Mouse (Mus musculus) cortical plate, adult 2 months (tissue): ENCODE measurements around the gene B4gat1. TPM values are rescaled to one million over a fixed set of nuclear protein-coding genes. Genes with fewer than 3 reads are reported as not detected.

Source experiments
- H3K27ac ChIP-seq: fragments of 200-500 bp; 2 replicates; pipeline ENCODE4 v1.5.1; 2012; ENCODE audit warnings: low read length, control low read depth, inconsistent platforms; ENCODE audit not compliant: insufficient read depth
- H3K4me1 ChIP-seq: fragments of 200-500 bp; 2 replicates; pipeline ENCODE4 v1.6.1; 2011; ENCODE audit warnings: low read length; ENCODE audit not compliant: control insufficient read depth, insufficient read depth
- H3K4me3 ChIP-seq: fragments of 200-500 bp; 2 replicates; pipeline ENCODE4 v1.5.1; 2011; ENCODE audit warnings: mild to moderate bottlenecking, low read length, control low read depth; ENCODE audit not compliant: insufficient read depth
- CTCF ChIP-seq: fragments of 200-500 bp; IDR thresholded peaks from 2 replicates; pipeline ENCODE4 v1.5.1; 2011; ENCODE audit warnings: mild to moderate bottlenecking, control low read depth, low read length; ENCODE audit not compliant: insufficient read depth; ENCODE audit errors: extremely low read depth
- POLR2A ChIP-seq: fragments of 200-500 bp; IDR thresholded peaks from 2 replicates; pipeline ENCODE4 v1.6.1; 2011; ENCODE audit warnings: mild to moderate bottlenecking, low read length, control low read depth; ENCODE audit not compliant: insufficient read depth; ENCODE audit errors: extremely low read depth
- polyA plus RNA-seq: library from polyadenylated mRNA; depleted of rRNA; stranded (reverse); fragments of >200 nt; gene quantifications from 2 replicates; pipeline ENCODE4 v1.2.3, GENCODE M21; 2012

Gene B4gat1
- polyA plus RNA-seq, 1 experiment = 106 TPM

- Histone ChIP-seq H3K27ac (peak within 1 kb of the TSS; percentile 75), H3K4me1 (no peaks in the 10 kb centered on the region)
- TF ChIP-seq POLR2A = peak; percentile 72; the same call in 1 of the 2 replicates
- TF ChIP-seq CTCF = no peak
Observed at GRCm38 (mm10) chr19:5023621-5024479, 14.8 kb upstream of the B4gat1 start, which contains the start of gene Slc29a2. Gene Slc29a2, plus strand, starts transcription at chr19:5023860.

GRCm38 (mm10) chr19:5026111-5026510, 12.5 kb upstream of the B4gat1 start:
- Histone ChIP-seq H3K4me1 (no peaks in the 10 kb centered on the region), H3K4me3 (no peak overlapping the region), H3K27ac (no peak overlapping the region)
- no peak for TF ChIP-seq POLR2A
- no peak for TF ChIP-seq CTCF

More at GRCm38 (mm10) chr19:5023621-5024479, 14.8 kb upstream of the B4gat1 start, which contains the start of gene Slc29a2:
- peak within 1 kb of the TSS; percentile 63 for H3K4me3 ChIP-seq

- H3K4me1 ChIP-seq = no peaks in the 10 kb centered on the region
- H3K27ac ChIP-seq = no peak overlapping the region
- TF ChIP-seq CTCF (no peak), POLR2A (no peak)
- H3K4me3 ChIP-seq = no peak overlapping the region
Observed at GRCm38 (mm10) chr19:5032686-5033085, 5.9 kb upstream of the B4gat1 start.

DNA sequence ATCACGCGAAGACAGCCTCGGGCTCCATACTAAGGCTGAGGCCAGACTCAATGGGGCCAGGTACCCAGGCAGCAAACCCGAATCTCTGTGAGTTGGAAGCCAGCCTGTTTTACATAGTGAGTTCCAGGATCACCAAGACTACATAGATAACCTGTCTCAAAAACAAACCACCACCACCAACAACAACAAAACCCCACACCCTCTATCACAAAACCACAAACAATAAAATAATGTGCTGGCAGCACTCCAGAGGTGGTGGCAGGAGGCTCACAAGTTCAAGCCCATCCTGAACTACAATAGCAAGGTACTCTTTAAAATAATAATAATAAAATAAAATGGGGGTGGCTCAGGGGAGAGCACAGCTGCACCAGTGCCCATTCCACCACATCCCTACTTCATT, 2.0 kb upstream of the B4gat1 start:
- no peaks in the 10 kb centered on the region for H3K4me1 ChIP-seq
- TF ChIP-seq POLR2A (no peak), CTCF (no peak)
- H3K4me3 ChIP-seq = no peak overlapping the region
- no peak overlapping the region for H3K27ac ChIP-seq

- TF ChIP-seq POLR2A = no peak
- no peak for TF ChIP-seq CTCF
- Histone ChIP-seq H3K4me1 (no peaks in the 10 kb centered on the region), H3K27ac (no peak overlapping the region), H3K4me3 (peak overlapping the region; percentile 65)
Observed at GRCm38 (mm10) chr19:5037678-5038571, 701 bp upstream of the B4gat1 start.

DNA sequence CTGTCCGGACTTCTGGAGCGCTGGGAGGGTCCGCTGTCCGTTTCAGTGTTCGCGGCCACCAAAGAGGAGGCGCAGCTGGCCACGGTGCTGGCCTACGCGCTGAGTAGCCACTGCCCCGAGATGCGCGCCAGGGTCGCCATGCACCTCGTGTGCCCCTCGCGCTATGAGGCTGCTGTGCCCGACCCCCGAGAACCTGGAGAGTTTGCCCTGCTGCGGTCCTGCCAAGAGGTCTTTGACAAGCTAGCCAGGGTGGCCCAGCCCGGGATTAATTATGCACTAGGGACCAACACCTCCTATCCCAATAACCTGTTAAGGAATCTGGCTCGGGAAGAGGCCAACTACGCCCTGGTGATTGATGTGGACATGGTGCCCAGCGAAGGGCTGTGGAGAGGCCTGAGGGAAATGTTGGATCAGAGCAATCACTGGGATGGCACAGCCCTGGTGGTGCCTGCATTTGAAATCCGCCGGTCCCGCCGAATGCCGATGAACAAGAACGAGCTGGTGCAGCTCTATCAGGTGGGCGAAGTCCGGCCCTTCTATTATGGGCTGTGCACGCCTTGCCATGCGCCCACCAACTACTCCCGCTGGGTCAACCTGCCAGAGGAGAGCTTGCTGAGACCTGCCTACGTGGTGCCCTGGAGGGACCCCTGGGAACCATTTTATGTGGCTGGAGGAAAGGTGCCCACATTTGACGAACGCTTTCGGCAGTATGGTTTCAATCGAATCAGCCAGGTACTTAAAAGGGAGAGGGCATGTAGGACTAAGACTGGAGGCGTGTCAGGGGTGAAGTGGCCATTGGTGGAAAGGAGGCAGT, 882 bp downstream of the B4gat1 start:
- Histone ChIP-seq H3K4me3 (peak overlapping the region; percentile 65), H3K4me1 (no peaks in the 10 kb centered on the region), H3K27ac (peak overlapping the region; percentile 62)
- TF ChIP-seq POLR2A (no peak), CTCF (no peak)

GRCm38 (mm10) chr19:5040862-5041523, 2.4 kb downstream of the B4gat1 start, which contains the start of gene Brms1:
Gene Brms1, plus strand, starts transcription at chr19:5041354.
- peak within 1 kb of the TSS; percentile 65 for H3K4me3 ChIP-seq
- TF ChIP-seq CTCF (no peak), POLR2A (peak; percentile 67)
- peaks cover 2% of the 10 kb centered on the region; the same call in 1 of the 2 replicates for H3K4me1 ChIP-seq
- H3K27ac ChIP-seq = 0 out of 2 replicates have a peak within 1 kb of the TSS, but pooled peaks have one; percentile 21

- Histone ChIP-seq H3K4me3 (peak overlapping the region; percentile 65), H3K4me1 (peaks cover 2% of the 10 kb centered on the region; the same call in 1 of the 2 replicates), H3K27ac (no peak overlapping the region)
- TF ChIP-seq CTCF = no peak
Observed at GRCm38 (mm10) chr19:5041588-5041987, 3.0 kb downstream of the B4gat1 start.
